Mouse (Mus musculus) small intestine, adult 2 months (tissue): ENCODE measurements around the gene Grm7.

Experiments
- CTCF ChIP-seq: fragments of 200-500 bp; IDR thresholded peaks from 2 replicates; pipeline ENCODE4 v1.5.1; 2012; ENCODE audit warnings: low read depth, mild to moderate bottlenecking, control low read depth, inconsistent platforms, low read length, moderate library complexity, mixed read lengths; ENCODE audit not compliant: insufficient replicate concordance, insufficient read length; ENCODE audit errors: extremely low read depth
- POLR2A ChIP-seq: fragments of 200-500 bp; IDR thresholded peaks from 2 replicates; pipeline ENCODE4 v1.6.1; 2012; ENCODE audit warnings: low read depth, mild to moderate bottlenecking, control low read depth, inconsistent platforms, low read length, moderate library complexity

GRCm38 (mm10) chr6:111380710-111381109 is 735.3 kb downstream of the Grm7 start:
- no peak for TF ChIP-seq POLR2A
- no peak for TF ChIP-seq CTCF
